Mouse (Mus musculus): ENCODE results near the gene Galntl5. TPM values are rescaled to one million over a fixed set of nuclear protein-coding genes. Genes with fewer than 3 reads are reported as not detected.

Galntl5 gene
- not detected for polyA plus RNA-seq (2017; shearing (Covaris generic))

GRCm38 (mm10) chr5:25181004-25181531 is at the start of gene Galntl5:
Gene Galntl5, plus strand, starts transcription at chr5:25181460.

GRCm38 (mm10) chr5:25221604-25222003 is 40.3 kb downstream of the Galntl5 start, which contains the start of gene Galnt11:
Gene Galnt11, plus strand, starts transcription at chr5:25221904.

GRCm38 (mm10) chr5:25222752-25223702 is 41.8 kb downstream of the Galntl5 start, which contains the start of gene E130116L18Rik:
Gene E130116L18Rik, minus strand, starts transcription at chr5:25223153.

Other genes starting within 250 kb of the Galntl5 start
- gene Prkag2, start 80.8 kb upstream of the Galntl5 start, polyA plus RNA-seq (2017; shearing (Covaris generic)) = 17.8 TPM
- gene Galnt11, start 40.4 kb downstream of the Galntl5 start, polyA plus RNA-seq (2017; shearing (Covaris generic)) = 30.3 TPM
- not detected for gene E130116L18Rik, start 41.7 kb downstream of the Galntl5 start, polyA plus RNA-seq (2017; shearing (Covaris generic))